ENCODE assay signal across 14 mouse cellular contexts in genomic region chr14:48907991-48908698, GRCm38 (mm10).
DNase-seq lines count a peak whose midpoint lies in the region; ATAC-seq and TF ChIP-seq lines count a peak whose summit lies in the region.
"Had no signal": no experiment of that assay in that cellular context is flagged by ENCODE, and none has a peak within 500 bp of the region (broad histone marks: within the 10 kb centered on the region; RNA-seq: fewer than 3 reads in every experiment).

No protein-coding gene starts in this region.

- no peak overlapping the region for H3K4me3 ChIP-seq in forebrain, embryonic 12.5 days (replicated peaks)
- no peak overlapping the region for H3K4me3 ChIP-seq in forebrain, postnatal 0 days (ENCODE audit: low read depth, low read length)
- H3K4me3 ChIP-seq in midbrain, embryonic 12.5 days, result no peak overlapping the region
- H3K4me3 ChIP-seq in intestine, postnatal 0 days (ENCODE audit: low read depth, low read length), result no peak overlapping the region
- H3K4me3 ChIP-seq: embryonic facial prominence, embryonic 15.5 days; heart, adult 2 months; liver, embryonic 12.5 days had no signal

- H3K4me2 ChIP-seq in forebrain, embryonic 12.5 days, result no peak overlapping the region
- H3K4me2 ChIP-seq in forebrain, postnatal 0 days (ENCODE audit: low read depth), result no peak overlapping the region
- H3K4me2 ChIP-seq in midbrain, embryonic 12.5 days (replicated peaks), result no peak overlapping the region
- H3K4me2 ChIP-seq in intestine, postnatal 0 days (replicated peaks; ENCODE audit: low read depth), result no peak overlapping the region
- H3K4me2 ChIP-seq: embryonic facial prominence, embryonic 15.5 days; liver, embryonic 12.5 days had no signal

- no peaks in the 10 kb centered on the region for H3K36me3 ChIP-seq in forebrain, embryonic 12.5 days (replicated peaks)
- H3K36me3 ChIP-seq in forebrain, postnatal 0 days (ENCODE audit: insufficient read depth), result no peaks in the 10 kb centered on the region
- no peaks in the 10 kb centered on the region for H3K36me3 ChIP-seq in midbrain, embryonic 12.5 days
- no peaks in the 10 kb centered on the region for H3K36me3 ChIP-seq in intestine, postnatal 0 days (ENCODE audit: control insufficient read depth, insufficient read depth)
- H3K36me3 ChIP-seq: embryonic facial prominence, embryonic 15.5 days; liver, embryonic 12.5 days had no signal

- peak; percentile 58 for ATAC-seq in forebrain, embryonic 12.5 days (ENCODE audit: low FRiP score)
- ATAC-seq in forebrain, postnatal 0 days, result no peak
- peak; percentile 30; the same call in 1 of the 2 replicates for ATAC-seq in midbrain, embryonic 12.5 days (ENCODE audit: low FRiP score, low read depth)
- ATAC-seq in intestine, postnatal 0 days, result no peak
- ATAC-seq: liver, embryonic 12.5 days had no signal

- peaks cover 6% of the 10 kb centered on the region; the same call in 1 of the 2 replicates for H3K27me3 ChIP-seq in forebrain, embryonic 12.5 days
- H3K27me3 ChIP-seq in forebrain, postnatal 0 days (ENCODE audit: insufficient read depth, low read length), result no peaks in the 10 kb centered on the region
- 0 out of 2 replicates have a peak, but pooled peaks cover 4% of the 10 kb centered on the region for H3K27me3 ChIP-seq in midbrain, embryonic 12.5 days
- no peaks in the 10 kb centered on the region for H3K27me3 ChIP-seq in intestine, postnatal 0 days (replicated peaks; ENCODE audit: control insufficient read depth, insufficient read depth, low read length)
- H3K27me3 ChIP-seq: liver, embryonic 12.5 days had no signal

- WGBS in forebrain, embryonic 12.5 days, result 45% methylated on average over 14 of the region's 14 CpGs
- 27% methylated on average over 14 of the region's 14 CpGs for WGBS in forebrain, postnatal 0 days
- 52% methylated on average over 14 of the region's 14 CpGs for WGBS in midbrain, embryonic 12.5 days
- WGBS in intestine, postnatal 0 days, result 75% methylated on average over 14 of the region's 14 CpGs

- H3K9me3 ChIP-seq in forebrain, embryonic 12.5 days, result no peaks in the 10 kb centered on the region
- no peaks in the 10 kb centered on the region for H3K9me3 ChIP-seq in forebrain, postnatal 0 days (ENCODE audit: low read length)
- H3K9me3 ChIP-seq in midbrain, embryonic 12.5 days, result no peaks in the 10 kb centered on the region
- no peaks in the 10 kb centered on the region for H3K9me3 ChIP-seq in intestine, postnatal 0 days (ENCODE audit: control insufficient read depth)
- H3K9me3 ChIP-seq: embryonic facial prominence, embryonic 15.5 days; liver, embryonic 12.5 days had no signal

- H3K9ac ChIP-seq in forebrain, embryonic 12.5 days, result no peak overlapping the region
- no peak overlapping the region for H3K9ac ChIP-seq in forebrain, postnatal 0 days
- H3K9ac ChIP-seq in midbrain, embryonic 12.5 days (replicated peaks), result no peak overlapping the region
- H3K9ac ChIP-seq in intestine, postnatal 0 days (ENCODE audit: low read depth, low read length), result no peak overlapping the region
- H3K9ac ChIP-seq: embryonic facial prominence, embryonic 15.5 days; liver, embryonic 12.5 days had no signal

- H3K4me1 ChIP-seq in forebrain, embryonic 12.5 days, result peaks cover 20% of the 10 kb centered on the region
- 0 out of 2 replicates have a peak, but pooled peaks cover 5% of the 10 kb centered on the region for H3K4me1 ChIP-seq in forebrain, postnatal 0 days (ENCODE audit: insufficient read depth)
- H3K4me1 ChIP-seq in midbrain, embryonic 12.5 days, result peaks cover 13% of the 10 kb centered on the region; the same call in 1 of the 2 replicates
- H3K4me1 ChIP-seq in intestine, postnatal 0 days (replicated peaks; ENCODE audit: control insufficient read depth, insufficient read depth, low read length), result no peaks in the 10 kb centered on the region
- H3K4me1 ChIP-seq: embryonic facial prominence, embryonic 15.5 days; liver, embryonic 12.5 days had no signal

- no peak for TF ChIP-seq CTCF in forebrain, postnatal 0 days (IDR thresholded peaks at IDR 0.05; ENCODE audit: low read depth)
- TF ChIP-seq CTCF in intestine, postnatal 0 days (IDR thresholded peaks at IDR 0.05; ENCODE audit: low read depth), result no peak

- no peak for DNase-seq in forebrain, postnatal 0 days
- peak; percentile 77 for DNase-seq in Muller cell, postnatal 12 days (ENCODE audit: inconsistent ontology term)
- peak; percentile 79 for DNase-seq in cerebellum, adult 9-11 months
- no peak for DNase-seq in spleen, postnatal 14 days (ENCODE audit: low spot score in 2 of 2)
- no peak for DNase-seq in kidney, postnatal 4 days
- DNase-seq: adrenal gland, adult 8-10 months; heart, adult 2 months; lung, postnatal 10 days had no signal

- no peak overlapping the region for H3K27ac ChIP-seq in forebrain, embryonic 12.5 days
- H3K27ac ChIP-seq in forebrain, postnatal 0 days (ENCODE audit: low read depth, low read length), result no peak overlapping the region
- H3K27ac ChIP-seq in midbrain, embryonic 12.5 days (replicated peaks), result peak overlapping the region; percentile 25; the same call in 1 of the 2 replicates
- no peak overlapping the region for H3K27ac ChIP-seq in intestine, postnatal 0 days (ENCODE audit: low read depth, low read length)
- H3K27ac ChIP-seq: embryonic facial prominence, embryonic 15.5 days; heart, adult 2 months; liver, embryonic 12.5 days; stomach, postnatal 0 days had no signal

Comparison
In these comparisons a context has a peak if more than half of its experiments do, and no peak if none do; other contexts are left out.
1. ATAC-seq: peak in forebrain, embryonic 12.5 days (single experiment) and midbrain, embryonic 12.5 days (single experiment); none in forebrain, postnatal 0 days (single experiment) and intestine, postnatal 0 days (single experiment).
2. DNase-seq: peak in Muller cell, postnatal 12 days (single experiment) and cerebellum, adult 9-11 months (single experiment); none in forebrain, postnatal 0 days (single experiment), spleen, postnatal 14 days (0 of 2) and kidney, postnatal 4 days (0 of 2).